Mouse (Mus musculus): ENCODE measurements around the gene Klf7.
A peak's percentile ranks its signal among the peaks of the same experiment; 100 is the strongest.

Gene Klf7

DNA sequence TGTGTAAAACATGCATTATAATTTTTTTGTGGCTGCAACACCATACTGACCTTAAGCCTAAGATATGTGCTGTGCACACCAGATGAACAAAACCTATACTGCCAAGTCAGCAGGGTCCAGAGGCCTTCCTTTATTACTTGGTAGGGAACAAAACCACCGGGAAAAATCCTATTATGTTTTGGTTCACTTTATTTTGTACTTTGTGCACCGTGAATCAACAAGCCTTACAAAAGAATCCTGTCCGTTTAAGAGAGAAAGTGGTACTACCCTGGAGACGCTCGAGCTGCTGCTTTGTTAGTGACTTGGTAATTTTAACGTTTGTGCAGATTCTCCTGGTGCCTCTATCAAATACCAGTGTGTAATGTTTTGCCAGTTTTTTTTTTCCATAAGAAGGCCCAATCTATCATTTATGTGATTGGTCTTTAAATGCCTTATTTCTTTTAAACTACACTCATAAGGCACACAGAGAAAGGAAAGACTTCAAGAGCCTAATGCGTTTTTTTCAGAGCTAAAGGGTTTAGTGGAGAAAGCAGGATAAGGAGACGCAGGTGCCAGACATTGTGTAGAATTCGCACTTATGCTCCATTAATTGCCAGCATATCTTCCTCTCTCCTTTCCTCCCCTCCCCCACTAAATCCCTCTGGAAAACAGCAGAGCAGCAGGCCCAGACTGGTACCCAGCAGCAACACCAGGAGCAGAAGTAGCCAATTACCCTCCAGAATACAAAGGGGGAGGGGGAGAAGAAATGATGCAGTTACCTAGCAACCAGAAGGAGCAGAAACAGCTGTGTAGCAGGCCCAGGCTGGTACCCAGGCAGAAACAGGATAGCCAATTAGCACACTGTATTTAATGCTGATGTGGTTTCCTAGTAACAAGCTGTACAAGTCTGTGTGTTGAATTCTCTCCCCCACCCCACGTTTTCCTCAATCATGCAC, 55.5 kb downstream of the Klf7 start:
- peak; percentile 70 for DNase-seq (ENCODE audit: low spot score)

DNA sequence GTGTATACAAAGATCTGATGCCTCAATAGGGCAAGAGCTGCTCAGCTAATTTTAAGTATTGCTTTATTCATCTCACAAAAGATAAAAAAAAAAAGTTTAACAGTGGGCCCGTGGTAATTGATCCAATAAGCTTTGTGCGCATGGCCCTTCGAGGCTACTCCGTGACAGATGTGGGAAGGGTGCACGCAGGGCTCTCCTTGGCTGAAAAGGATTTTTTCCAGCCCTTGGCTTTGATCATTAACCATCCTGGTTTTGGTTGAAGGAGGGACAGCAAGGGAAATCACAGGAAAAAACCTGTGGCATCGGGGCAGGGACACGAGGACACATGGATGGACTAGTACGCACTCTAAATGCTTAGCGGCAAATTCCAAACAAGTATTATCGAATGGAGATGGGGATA, 60.6 kb downstream of the Klf7 start:
- DNase-seq (ENCODE audit: low spot score) = no peak

DNA sequence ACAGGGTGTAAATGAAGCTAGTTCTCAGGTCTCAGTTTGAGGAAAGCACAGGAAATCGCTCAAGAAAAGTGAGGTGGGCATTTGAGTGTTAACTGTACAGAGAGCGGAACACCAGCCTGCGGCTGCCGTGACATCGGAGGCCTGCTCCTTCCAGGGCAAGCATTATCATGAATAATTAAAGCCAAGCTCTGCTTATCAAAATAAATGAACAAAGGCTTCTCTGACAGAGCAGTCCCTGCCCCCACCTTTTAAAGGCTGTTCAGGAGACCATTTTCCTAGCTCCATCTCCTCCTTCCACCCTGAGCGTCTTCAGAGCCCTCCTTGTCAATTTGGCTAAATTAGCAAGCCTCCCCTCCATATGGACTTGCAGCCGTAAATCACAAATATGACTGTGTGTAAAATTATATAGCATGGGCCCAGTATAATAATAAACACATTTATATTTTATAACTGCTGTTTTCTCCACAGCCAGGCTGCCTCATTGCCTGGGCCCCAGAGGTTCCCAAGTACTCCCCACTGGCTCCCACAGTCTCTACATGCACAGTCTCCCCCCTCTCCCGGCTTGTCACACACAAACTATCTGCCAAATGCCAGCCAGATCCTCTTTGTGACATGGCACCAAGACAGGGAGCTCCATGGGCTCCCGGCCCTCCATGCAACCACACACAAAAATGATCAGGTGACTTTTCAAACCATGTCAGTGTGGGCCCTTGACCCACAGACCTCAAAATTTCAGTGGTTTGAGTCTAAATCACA, 61.2 kb downstream of the Klf7 start:
- no peak for DNase-seq (ENCODE audit: low spot score)

DNA sequence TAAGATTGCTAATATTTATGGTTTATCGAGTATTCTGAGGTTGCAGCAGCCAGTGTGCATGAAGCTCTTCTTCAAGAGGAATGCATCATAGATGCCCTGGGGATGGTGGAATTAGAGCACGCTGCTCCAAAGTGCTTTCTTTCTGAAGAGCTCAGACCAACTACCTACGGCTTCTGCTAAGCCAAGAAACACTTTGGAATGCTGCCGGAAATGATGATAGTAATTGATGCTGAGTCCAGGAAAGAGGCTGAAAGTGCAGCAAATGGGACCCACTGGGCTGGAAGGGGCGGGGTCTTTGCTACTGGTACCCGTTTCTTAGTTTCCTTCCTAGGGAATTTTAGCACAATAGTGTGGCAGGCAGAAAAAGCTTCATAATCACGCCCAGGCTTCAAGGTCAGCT, 62.0 kb downstream of the Klf7 start:
- DNase-seq (ENCODE audit: low spot score) = no peak

DNA sequence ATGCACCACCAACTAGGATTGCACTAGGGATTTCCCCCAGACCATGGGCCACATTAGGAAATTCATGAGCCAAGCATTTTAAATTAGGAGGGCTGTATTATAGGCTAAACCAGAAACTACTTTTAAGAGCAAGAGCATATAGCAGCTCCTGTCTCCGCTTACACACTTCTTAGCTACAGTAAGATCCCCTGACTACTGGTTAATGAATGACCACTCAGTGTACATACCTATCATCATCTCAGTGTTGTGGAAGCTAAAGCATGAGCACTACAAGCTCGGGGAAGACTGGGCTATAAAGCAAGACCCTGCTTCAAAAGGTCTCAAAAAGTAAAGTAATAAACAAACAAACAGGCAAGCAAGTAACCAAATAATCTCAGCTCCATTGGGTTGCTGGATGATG, 65.5 kb downstream of the Klf7 start:
- DNase-seq (ENCODE audit: low spot score) = no peak

DNA sequence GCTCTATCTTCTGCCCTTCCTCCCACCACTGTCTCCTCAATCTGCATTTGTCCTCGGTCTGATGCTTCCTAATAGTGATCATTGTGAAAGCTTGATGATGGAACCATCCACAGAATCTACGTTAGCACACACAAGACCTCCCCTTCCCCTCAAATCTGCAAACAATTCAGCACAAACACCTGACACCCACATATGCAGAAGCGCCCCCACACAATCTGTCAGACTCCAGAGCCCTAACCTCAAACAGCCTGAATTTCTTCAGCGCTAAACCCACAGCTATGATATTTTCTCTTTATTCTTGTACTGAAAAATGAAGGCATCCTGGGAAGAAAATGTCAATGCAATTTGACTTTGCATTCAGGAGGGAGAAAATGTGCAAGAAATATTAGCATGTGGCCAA, 66.1 kb downstream of the Klf7 start:
- DNase-seq (ENCODE audit: low spot score) = no peak

DNA sequence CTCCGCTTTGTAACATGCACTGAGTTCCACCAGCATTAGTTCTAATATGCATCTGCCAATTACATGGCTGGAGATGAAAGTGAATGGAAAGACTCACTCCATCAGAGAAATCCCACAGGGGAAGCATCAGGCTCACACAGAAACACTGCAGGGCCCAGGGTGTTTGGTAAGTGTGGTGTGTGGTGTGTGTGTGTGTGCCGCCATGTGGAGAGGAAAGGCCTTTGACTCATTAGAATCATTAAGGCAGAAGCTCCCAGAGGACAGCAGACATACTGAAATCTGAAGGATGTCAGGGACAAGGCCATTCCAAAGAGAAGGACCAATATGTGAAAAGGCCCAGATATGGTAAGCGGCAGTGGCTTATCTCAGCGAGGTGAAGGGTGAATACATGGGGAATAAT, 66.9 kb downstream of the Klf7 start:
- DNase-seq (ENCODE audit: low spot score) = no peak

DNA sequence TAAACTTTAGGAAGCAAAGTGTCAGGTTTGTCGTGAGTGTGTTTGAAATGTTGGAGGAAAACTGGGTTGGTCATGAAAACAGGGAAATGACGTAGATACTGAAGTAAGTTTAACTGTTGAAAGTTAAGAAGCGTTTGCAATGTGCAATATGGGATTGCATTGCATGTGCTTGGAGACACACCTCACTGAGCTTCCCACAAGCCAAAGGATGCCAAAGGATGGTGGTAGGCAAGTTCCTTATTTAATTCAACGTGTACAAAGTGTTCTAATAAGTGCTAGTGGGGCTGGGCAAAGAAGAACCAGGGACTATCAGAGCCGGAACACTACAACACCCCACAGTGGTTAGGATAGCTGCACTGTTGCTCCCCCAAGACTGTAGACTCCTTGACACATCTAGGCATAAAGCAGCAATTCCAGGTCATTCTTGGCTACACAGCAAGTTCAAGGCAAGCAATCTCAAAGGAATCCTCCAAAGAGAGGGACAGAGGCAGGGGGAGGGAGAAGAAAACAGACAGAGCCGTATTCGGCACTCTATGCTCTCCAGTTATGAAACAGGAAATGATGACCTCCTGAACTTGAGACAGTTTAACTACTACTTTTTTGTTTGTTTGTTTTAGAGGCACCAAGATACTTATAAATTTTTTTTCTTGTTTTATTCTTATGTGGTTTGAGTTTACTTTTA, 69.9 kb downstream of the Klf7 start:
- DNase-seq (ENCODE audit: low spot score) = no peak

DNA sequence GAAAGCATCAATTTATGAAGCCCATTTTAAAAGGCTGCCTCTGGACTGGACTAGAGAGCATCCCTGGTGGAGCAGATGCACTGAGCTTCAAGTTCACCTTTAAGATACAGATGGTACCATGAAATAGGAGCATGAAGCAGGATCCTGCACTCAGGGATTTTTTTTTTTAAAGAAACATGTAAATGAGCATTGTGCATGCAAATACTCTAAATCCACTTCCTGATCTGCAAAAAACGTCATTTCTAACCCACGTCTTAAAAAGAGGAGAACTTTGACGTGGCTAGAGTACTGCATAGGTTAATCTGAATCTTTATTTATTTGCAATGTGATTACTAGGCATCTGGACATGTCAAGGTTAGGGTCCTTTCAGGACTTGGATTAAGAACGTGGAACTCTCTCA, 73.5 kb downstream of the Klf7 start:
- DNase-seq (ENCODE audit: low spot score) = no peak

DNA sequence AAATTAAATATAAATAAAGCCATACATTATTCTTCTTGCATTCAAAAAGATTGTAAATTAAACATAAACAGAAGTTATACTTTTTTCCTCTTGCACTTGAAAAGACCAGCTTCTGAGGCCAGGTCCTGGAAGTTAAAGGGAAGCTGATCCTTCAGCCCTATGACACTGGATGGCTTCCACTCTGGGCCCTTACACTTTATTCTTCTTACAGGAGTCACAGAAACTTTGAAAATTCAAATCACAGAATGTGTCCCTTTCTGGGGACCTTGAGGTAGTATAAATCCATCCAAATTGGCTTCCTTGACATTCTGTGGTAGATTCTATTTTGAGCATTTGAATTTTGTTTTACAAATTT, 75.3 kb downstream of the Klf7 start:
- no peak for DNase-seq (ENCODE audit: low spot score)

DNA sequence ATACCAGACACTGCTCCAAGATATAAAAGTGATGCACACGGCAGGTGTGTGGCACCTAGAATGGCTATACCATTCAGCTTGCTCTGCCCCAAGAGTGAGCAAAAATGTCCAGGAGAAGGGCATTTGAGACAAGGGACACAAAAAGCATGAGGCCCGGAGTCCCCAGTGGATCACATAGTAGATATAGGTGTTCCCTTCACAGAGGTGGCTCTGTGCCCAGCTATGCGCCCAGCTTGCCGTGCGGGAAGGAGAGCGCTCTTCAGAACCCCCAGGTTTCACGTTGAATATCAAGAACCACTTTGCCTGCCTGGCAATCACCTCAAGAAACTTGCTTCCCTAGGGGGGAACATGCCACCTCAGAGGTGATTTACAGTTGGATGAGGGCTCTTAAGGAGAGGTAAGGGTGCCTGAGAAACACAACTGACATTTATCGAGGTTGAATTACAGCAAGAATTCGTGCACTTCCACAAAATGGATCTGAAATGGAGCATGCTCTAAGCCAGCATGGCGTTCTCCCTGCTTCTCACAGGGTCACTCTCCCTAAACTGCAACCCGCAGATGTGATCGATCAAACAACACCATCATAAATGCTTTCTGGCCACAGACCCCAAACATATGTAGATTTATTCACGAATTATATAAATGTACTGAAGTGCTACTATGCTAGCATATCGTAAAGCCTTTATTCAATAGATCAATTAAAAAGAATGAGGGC, 75.8 kb downstream of the Klf7 start:
- DNase-seq (ENCODE audit: low spot score) = no peak

DNA sequence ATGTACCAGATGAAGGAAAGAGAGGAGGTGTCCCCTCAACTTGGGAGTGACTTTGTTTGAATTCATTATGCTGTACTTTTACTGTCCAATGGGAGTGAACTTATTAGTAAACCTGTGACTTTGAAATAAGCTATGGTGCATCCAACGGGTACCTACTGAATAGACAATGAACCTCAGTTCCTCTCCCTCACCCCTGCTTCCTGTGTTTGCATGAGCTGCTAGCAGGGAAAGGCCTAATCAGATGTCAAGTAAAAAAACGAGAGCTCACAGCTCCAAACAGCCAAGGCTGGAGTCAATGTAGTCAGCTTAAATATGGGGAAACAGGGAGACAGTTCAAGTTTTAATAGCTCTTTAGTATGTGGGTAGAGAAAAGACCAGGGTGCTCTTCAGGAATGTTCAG, 77.5 kb downstream of the Klf7 start:
- no peak for DNase-seq (ENCODE audit: low spot score)

DNA sequence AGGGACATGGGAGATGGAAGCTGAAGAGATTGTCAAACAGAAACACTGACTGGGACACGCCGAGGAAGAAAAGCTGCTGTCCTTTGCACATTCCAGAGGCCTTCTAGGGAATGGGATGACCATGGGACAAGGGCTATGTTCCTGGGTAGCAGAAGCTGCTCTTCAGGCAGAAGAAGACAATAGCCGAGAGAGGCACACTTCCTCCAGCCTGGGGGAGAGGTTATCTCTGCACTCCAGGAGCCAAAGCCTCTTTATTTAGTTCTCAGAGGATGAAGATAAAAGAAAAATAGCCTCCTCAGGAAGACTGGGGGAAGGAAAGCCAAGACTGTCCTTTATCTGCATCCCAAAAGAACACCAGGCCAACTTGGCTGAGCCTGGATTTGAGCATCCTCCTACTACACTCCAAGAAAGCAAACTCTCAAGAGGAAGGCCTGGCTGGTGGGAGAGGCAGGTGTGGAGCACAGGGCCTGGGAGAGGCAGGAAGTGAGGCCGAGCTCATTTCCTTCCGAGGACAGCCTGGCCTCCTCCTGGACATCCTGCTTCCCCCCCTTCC, 81.2 kb downstream of the Klf7 start:
- no peak for DNase-seq (ENCODE audit: low spot score)

DNA sequence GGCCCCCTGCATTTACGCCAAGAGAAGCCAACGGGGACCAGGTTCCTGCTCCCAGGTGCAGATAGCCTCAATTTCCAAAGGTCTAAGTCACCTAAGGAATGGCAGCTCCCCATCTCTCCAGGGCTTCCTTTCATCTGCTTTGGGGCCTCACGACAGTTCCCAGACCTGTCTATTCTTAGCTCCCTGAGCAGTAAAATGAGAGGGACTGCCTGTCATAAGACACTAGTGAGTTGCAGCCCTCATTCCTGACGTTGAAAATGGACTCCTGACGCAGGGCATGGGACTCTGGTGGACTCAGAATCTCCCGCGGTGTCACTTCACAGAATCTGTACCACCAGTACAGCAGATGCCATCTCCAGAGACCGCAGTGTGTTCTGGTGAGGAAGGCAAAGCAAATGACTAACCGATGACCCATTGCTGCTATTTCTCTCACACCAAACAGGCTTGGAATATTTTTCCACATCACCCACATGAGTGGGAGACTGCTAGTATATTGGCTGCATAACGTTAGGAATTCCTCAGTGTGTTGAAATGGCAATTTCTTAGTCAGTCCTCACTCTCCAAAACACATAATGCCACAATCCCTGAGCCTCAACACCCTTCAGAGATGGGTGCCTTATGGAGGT, 81.9 kb downstream of the Klf7 start:
- DNase-seq (ENCODE audit: low spot score) = no peak

DNA sequence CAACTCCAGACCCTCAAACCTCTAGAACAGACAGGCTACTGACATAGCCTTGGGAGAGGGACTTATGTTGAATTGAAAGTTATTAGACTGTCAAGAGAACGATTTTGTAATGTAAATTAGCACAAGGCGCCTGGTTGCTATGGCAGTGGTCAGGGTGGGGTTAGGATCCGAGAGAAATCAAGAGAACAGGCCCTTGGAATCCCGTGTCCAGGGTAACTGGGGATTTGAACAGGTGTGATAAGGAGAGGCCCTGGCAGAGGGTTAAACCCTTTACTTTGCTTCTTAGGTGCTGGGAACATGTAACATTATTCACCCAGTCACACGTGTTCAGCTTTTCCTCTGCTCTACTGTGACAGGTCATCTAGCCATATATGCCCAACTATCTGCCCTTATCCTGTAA, 83.7 kb downstream of the Klf7 start:
- no peak for DNase-seq (ENCODE audit: low spot score)

DNA sequence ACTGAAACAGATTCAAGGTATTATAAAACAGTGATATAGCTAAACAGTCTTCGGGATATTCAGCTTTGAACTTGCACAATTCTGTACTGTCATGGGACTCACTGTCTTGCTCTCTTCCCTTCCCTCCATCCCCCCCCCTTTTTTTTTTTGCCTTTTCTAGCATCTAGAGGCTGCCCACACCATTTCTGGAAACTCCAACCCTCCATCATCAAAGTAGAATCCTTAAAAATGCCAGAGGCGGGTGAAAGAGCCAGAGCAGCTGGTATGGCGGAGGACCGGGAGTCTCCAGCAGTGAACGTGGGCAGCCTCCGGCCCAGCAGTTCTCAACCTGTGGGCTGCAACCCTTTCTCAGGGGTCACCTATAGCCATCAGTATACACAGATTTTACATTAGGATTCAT, 84.3 kb downstream of the Klf7 start:
- DNase-seq (ENCODE audit: low spot score) = no peak

DNA sequence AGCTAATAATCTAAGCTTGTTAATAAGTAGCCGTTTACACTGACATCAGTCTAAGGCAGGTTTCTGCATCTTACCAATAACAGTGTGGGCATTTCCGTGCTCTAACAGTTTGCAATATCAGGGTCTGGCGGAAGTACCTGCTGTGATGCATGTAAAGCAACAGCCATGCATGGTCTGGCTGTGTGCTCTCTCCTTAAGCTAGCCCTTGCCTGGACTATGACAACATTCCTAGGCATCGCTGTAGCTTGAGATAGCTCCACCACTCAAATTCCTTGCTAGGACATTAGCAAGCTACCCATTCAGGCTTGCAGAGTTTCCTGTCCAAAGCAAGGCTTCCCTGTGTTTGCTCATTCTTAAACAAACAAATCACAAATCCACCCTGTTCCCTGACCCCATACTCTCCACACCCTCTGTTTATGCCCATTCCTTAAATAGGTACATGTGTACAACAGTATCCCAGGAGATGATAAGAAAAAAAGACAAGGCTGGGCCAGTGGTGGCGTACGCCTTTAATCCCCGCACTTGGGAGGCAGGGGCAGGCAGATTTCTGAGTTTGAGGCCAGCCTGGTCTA, 85.1 kb downstream of the Klf7 start:
- peak; percentile 12 for DNase-seq (ENCODE audit: low spot score)

DNA sequence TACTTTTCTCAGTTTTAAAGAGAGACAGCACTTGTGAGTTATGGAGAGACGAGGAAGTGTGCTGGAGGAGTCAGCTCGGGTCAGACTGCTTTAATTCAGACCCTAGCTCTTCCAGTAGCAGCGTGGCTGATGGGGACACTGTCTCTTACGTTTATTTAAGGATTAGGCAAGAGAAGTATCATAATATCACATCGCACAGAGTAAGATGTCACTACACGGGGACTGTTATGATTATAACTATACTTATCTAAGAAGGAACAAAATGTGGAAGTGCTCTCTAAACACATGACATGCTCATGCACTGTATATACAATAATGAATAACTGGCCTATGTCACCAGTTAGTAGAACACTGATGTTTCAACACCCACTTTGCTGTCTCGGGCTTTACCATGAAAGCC, 86.3 kb downstream of the Klf7 start:
- no peak for DNase-seq (ENCODE audit: low spot score)

DNA sequence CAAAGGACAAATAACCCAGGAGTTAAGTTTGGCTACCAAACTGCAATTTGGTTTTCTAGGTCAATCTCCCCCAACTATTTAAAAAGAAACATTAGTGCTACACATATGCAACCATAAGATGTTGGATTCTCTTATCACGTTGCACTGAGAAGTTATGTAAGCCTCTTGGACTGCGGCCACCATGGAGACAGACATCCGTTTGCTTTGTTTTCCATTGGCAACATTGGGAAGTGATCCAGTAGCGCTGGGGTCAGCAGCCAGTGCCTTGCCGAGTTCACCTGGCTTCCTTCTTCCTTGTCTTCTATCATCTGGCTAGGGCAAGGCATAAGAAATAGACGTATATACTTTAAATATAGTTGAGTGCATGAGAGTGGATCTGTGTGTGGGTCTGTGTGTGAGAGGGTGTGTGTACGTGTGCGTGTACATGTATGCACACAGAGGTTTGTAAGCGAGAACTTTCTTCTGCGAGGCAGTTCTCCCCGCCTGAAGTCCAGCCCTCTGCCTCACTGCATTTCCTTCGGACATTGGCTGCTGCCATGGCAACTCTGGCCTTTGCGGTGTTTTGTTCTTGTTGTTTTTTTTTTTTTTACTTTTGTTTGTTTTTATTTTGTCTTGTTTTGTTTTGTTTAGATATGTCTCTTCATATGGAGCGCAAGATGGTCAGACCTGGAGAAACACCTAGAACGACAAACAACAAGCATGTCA, 86.8 kb downstream of the Klf7 start:
- DNase-seq (ENCODE audit: low spot score) = no peak

DNA sequence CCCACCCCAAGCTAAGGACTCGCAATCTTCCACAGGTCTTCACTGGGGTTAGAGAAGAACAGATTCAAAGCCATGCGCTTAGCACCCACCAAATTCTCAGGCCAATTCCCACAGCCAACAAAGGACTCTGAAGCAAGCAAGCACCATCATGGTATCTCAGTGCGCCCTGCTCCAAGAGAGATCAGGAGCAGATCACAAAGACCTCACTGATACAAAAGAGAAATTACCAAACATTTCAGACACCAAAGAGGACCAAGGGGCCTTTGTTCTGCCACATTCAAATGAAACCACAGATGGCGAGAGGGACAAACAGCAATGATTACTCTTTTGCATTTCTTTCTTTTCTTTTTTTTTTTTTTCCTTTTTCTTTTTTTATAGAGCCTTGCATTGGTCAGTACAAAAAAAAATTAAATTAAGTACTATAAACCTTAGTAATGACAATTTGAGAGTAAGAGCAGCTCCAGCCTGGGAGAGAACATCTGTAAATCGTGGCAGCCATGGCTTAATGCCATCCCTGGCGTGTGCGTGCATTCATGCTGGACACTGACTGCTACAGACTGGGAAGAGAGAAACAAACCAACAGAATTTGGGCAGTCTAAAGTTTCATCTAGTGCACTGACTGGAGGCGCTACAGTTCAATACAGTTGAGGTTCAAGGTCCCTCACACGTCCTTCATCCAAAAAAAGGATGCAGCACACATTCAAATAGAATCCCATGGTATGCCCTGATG, 89.4 kb downstream of the Klf7 start:
- DNase-seq (ENCODE audit: low spot score) = no peak
